Mouse (Mus musculus) gastrocnemius, postnatal 10 days (tissue): ENCODE results near the gene Pdcd1lg2. TPM values are rescaled to one million over a fixed set of nuclear protein-coding genes. Genes with fewer than 3 reads are reported as not detected.

Experiments used
- DNase-seq: peaks from one replicate; pipeline ENCODE4 v3.0.0; 2021; ENCODE audit warnings: mixed read lengths
- long read RNA-seq, 2 experiments: library from polyadenylated mRNA; stranded (forward); transcript quantifications; one replicate each; pipeline ENCODE4 v2.0.0; 2021
- total RNA-seq, 2 experiments: library from RNA; stranded (reverse); gene quantifications; 2 replicates each; pipeline ENCODE4 v1.2.3; 2021

Gene Pdcd1lg2
- not detected for total RNA-seq
- long read RNA-seq, experiment 1 = 0 reads
- long read RNA-seq, experiment 2 = 0 reads

DNA sequence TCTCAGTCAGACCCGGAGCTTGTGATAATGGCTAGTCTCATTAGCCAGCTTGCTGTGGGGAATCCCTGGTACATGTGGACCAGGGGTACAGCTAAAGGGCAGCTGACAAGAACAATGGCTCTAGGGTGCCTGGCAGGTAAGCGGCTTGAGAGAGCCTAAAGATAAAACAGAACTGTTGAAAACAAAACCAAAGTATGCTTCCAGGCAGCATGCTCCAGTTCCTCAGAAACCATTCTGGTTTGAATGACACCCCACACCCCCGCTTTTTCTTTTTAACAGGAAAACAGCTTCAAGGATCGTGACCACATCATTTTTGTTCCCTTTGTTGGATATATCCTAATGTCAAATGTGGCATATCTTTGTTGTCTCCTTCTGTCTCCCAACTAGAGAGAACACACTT, at the start of gene Pdcd1lg2:
Gene Pdcd1lg2, plus strand, starts transcription at position 301 of the 400 bp plus-strand sequence.
- no peak for DNase-seq

DNA sequence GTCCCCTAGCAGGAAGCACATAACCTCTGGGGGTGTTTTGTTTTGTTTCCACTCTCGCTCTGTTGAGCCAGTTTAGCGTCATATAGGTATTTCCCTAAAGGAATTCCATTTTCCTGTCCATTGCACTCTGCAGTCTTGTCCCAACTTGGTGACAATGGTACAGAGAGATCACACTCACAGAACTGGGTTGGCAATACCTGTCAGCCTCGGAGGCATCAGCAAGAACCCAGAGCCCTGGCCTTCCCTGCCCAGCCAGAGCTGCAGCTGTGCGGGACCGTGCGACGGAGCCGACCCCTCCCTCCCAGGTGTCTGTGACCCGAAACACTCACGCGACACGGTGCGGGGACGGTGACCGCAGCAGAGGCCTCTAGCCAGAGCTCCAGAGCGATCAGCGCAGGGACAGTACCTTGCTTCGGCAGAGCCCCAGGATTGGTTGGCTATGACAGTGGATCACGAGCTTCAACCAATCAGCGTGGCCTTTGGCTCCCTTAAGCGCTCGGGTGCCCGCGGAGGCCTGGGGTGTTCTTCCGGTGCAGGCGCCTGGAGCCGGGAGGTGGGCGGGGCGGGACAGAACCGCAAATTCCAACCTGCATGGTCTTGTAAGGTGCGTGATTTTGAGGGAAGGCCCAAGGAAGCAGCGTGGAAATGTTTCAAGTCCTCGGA, 49.1 kb upstream of the Pdcd1lg2 start:
- peak; percentile 82 for DNase-seq

DNA sequence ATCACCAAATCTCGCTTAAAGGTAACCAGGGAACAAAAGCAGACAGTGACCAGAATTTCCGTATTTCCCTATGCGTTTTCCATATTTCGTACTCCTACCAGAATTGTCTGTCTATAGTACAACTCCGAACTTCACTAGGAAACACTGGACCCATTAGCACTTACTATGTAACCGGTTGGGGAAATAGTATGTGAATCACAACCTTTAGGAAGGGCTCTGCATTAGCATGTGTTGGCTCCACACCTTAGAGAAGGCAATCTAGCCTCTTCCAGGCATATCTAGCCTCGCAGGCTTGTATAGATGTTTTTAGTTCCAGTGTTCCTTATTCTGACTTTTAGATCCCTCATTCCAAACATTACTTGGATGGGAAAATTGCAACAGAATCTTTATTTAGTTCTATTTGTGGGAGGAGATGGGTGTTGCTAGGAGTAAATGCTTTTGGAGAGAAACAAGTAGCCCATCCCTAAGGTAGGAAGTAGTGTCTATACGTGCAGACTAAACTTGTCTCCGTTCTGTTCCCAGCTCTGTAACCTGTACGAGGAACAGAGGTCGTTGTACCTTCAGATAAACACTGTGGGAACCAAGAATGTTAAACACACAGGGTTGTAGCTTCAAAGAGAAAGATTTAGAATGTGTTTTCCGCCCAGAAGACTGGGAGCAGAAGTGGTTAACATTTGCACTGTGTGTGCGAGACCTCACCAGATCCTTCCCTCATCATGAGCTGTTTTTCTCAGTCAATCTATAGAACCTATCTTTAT, 48.4 kb upstream of the Pdcd1lg2 start:
- DNase-seq = no peak

DNA sequence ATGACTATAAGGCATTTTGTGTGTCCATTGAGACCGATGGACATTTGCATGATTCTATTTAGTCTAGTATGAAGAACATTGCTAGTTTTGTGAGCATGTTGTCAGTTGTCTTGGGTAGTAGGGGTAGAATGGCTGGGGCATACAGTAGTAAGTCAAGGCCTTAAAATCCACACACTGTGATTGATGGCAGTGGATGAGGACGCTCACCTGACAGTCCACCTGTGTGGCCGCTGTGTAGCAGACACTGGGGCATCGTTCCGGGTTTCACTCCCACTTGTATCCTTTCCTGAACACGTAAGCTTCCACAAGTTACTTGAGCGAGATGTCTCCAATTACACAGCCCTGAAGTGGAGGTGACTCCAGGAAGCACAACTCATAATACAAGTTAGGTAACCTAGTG, 47.2 kb upstream of the Pdcd1lg2 start:
- no peak for DNase-seq

DNA sequence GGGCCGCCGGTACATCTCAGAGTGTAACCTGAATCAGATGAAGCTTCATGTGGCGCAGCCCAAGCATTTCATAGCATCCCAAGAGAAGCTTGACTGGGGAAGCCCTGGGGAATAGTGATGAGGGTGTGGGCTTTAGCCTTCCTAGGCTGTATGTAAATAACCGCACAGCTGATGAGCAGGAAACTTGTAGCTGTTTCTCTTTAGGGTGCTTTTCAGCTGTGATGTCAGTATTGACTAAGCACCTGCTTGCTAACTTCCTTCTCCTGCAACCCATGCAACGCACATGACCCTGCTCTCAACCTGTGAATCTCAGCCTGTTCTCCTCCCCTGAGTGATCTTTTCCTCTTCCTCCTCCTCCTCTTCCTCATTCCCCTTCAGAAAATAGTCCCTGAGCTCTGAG, 46.6 kb upstream of the Pdcd1lg2 start:
- no peak for DNase-seq

DNA sequence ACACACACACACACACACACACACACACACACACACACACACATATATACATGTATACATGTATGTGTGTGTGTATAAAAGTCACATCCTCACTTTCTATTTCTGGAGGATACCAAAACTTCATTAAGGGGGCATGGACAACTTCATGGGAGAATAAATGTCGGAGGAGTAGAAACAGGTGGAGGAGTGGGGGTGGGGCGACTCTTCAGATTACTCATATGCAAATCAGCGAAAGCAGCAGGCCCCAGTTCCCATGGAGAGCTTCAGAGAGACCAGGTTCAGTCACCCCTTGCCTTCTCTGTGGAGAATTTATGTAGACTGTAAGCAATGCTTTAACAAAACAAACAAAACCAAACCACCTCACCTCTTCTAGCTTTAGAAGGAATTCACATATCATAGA, 45.6 kb upstream of the Pdcd1lg2 start:
- no peak for DNase-seq

DNA sequence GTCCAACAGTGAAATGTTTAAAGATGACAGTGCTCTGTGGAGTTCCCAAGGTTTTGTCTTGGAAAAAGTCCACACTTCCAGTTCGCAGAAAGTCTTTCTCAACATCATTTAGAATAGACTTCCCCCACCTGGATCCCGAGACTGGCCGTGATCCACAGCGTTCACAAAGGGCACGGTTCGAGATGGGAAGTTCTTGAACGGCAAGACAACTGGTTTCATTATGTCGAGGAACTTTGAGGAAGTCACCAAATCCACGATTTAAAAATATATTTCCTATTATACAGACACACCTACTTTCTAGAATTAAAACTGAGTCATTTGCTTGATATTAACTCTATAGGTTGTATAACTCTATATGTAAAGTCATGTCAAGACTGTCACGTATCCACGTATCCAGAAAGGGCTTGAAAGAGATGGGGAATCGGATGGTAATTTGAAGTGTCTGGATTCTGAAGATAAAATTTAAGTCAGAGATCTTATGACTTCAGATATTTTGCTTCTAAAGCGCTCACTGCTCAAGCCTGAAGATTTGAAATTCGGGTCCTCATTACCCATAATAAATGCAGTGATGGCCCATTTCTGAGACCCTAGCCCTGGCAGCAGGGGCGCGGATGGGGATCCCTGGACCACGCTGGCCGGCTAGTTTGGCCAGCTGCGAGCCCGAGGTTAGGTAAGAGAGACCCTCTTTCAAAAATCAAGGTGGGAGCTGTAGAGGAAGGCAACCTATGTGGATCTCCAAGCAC, 44.3 kb upstream of the Pdcd1lg2 start:
- no peak for DNase-seq

DNA sequence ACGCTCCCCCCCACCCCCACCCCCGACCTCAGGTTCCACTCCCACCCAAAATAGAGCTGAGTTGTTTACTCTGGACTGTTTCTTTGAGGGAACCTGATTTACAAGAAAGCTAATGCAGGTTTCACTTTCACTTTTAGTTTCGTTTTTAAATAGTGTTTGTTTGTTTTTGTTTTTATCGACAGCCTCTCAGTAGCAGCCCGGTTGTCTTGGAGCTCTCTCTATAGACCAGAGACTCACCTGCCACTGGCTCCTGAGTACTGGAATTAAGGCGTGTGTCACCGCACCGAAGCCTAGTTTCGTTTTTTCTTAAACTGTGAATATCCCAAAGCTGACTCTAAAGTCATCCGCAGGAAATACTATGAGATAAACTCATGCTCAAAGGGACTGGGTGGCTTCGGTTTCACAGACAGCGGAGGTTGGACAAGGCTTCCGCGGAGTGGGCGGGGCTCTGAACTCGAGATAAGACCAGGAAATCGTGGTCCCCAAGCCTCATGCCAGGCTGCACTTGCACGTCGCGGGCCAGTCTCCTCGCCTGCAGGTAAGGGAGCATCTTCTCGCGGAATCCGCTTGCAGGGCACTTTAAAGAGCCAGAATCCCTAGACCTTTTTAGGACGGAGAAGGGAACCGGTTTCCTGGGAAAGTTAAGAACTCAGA, 43.6 kb upstream of the Pdcd1lg2 start, which contains the start of the genes Plgrkt and Cd274:
Gene Plgrkt, minus strand, starts transcription at position 422 of the 654 bp plus-strand sequence.
Gene Cd274, plus strand, starts transcription at position 487 of the 654 bp plus-strand sequence.
- DNase-seq = peak; percentile 65

DNA sequence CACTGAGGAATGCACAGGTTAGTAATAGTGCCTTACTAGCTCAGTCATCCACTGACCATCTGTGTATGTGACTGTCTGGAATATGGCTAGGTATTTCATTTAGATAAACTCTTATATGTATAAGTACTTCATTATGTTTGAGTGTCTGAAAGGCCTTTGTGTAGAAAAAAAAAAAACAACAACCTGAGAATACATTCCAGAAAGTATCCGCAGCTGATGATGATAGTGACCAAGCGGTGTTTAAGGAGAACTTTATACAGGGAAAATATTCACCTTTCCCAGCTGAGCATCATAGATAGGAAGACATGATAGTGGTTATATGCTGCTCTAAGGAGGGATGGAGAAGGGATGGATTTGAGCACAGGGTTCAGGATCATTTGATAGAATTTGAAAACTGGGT, 42.7 kb upstream of the Pdcd1lg2 start:
- no peak for DNase-seq

DNA sequence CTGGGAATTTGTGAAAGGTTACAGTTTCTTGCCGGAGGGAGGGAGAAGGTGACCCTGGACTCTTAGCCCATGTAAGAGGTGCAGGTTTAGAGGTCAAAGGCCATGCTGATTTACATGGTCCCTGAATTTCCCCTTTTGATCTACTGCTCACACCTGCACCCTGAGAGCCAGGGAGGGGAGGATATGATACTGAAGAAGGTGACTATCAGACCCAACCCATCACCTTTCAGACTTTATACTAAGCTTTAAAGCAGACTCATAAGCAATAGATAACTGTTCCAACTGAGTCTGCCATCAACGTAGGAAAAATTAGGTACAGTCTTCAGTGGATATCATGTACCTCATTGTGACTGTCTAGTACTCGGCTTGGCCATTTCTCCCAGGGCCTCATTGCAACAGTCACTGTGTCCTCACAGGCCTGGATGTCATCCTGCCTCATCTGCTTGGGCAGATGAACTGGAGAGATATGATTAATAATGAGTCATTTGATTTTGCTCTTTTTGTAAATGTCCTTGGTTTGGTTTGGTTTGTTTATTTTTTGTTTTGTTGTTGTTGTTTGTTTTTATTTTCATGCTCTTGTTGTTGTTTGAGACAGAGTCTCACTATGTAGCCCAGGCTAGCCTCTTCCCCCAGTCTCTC, 41.9 kb upstream of the Pdcd1lg2 start:
- DNase-seq = no peak

DNA sequence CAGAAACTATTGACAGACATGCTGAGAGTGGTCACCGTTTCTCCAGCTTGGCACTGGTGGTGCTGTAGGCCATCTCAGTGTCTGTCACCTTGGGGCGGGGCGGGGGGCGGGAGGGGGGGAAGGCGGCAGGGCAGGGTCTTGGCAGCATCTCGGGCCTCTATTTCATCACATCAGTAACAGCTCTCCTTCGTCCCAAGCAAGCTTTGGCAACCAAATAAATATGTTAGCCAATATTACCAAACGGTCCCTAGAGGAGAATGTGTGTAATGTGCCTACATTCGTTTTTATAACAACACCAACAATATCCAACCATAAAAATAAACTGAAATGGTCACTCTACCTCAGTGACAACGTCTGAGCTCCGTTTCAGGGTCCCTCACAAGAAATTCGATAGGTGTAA, 40.6 kb upstream of the Pdcd1lg2 start:
- no peak for DNase-seq

DNA sequence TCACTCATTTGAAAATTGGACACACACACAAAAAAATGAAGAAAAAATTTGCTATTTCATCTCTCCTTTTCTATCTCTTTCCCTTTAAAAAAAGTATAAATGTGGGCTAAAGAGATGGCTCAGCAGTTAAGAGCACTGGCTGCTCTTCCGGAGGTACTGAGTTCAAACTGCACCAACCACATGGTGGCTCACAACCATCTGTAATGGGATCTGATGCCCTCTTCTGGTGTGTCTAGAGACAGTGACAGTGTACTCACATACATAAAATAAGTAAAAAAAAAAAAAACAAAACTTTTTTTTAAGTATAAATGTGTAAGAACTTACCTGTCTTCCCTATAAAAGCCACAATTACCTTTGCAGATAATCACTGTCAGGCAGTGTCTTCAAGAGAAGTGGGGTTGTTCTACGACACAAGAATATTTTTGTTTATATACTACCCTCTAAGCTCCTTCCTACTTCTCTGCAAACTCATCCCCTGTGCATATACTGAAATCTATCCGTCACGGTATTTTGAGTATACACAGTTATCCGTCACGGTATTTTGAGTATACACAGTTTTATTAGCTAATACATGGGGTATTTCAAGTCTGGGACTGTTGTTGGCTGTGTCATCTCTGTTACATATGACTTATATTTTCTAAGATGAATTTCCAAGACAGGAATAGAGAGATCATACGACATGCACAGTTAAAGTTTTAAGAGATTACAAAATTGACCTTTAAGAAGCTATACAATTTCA, 40.0 kb upstream of the Pdcd1lg2 start:
- DNase-seq = no peak

DNA sequence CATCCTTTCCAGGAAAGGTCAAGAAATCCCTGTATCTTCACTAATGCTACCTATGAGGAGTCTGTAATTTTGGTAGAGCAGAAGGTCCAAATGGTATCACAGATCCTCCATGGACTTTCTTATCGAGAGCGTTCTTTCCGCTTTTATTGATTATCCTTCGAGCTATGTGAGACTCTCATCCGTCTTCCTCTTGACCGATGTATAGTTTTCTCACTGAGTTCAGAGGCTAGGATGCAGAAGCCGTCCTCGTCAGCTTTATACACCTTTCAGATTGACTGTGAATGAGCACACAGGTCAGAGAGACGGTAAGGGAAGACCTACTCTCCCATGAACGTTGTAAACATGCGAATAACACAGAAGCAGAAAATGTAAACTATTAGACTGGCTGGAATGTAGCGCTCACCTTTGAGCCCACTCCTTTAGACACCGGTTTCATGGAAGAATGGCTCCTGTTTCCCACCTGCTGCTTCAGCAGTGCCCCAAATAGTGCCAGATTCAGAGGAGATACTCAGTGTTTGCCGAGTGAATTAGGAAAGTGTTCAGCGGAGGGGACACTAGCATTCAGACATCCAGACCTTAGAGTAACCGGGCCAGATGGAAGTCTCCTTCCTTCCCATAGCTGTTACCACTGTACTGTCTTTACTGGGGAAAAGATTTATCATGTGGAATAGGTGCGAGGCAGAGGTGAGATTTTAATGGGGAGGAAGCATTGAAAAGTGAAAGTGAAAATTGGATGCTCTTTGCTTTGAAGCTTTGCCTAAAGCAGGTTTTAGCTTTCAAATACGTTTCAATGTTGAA, 39.2 kb upstream of the Pdcd1lg2 start:
- no peak for DNase-seq

DNA sequence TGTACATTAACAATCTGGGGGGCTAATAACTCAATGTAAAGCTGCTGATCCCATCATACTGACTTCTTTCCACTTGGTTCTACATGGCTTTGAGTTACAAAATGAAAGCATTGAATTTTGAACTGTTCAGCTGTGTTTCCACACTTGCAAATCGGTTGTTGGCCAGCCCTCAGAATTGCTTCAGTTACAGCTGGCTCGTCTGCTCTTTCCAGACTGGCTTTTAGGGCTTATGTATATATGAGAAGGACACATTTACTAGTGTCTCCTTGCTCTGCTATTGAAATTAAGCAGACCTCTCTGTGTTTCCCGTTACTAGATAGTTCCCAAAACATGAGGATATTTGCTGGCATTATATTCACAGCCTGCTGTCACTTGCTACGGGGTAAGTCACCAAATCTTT, 38.6 kb upstream of the Pdcd1lg2 start:
- DNase-seq = no peak

DNA sequence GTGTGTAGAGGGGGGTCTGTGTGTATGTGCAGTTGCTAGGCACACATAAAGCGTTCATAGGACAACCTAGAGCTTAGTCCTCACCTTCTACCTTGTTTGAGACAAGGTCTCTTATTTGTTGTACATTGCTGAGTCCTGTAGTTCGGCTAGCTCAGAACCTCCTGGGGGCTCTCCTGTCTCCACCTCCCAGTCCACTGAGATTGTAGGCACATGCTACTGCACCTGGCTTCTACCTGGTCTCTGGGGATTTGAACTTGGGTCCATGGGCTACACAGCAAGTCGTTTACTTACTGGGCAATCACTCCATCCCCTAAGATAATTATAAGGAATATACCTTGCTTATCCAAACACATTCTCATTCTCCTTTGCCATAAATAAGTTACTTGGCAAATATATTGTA, 38.1 kb upstream of the Pdcd1lg2 start:
- no peak for DNase-seq

DNA sequence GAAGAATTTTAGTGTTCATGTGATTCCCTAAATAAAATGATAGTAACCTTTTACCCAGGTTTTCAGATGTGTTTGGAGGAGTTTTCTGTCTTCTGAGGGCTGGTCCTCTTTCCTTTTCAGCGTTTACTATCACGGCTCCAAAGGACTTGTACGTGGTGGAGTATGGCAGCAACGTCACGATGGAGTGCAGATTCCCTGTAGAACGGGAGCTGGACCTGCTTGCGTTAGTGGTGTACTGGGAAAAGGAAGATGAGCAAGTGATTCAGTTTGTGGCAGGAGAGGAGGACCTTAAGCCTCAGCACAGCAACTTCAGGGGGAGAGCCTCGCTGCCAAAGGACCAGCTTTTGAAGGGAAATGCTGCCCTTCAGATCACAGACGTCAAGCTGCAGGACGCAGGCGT, 37.3 kb upstream of the Pdcd1lg2 start:
- DNase-seq = no peak

DNA sequence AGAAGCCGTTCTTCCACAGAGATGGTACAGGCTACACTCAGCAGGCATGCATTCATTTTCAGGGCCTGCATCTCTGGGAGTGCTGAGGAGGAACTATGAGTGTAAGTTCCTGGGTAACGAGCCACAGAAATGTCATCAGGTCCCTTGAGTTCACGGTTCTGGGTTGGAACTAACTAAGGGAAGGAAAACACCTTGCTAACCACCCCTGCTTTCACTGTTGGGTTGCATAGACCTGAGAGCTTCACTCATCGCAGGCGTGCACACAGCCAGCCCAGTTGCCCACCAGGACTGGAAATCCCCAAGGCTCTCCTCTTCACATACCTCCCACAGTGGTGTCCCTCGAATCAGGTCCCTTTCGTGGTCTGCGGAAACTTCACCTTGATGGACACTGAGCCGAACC, 35.8 kb upstream of the Pdcd1lg2 start:
- DNase-seq = no peak

DNA sequence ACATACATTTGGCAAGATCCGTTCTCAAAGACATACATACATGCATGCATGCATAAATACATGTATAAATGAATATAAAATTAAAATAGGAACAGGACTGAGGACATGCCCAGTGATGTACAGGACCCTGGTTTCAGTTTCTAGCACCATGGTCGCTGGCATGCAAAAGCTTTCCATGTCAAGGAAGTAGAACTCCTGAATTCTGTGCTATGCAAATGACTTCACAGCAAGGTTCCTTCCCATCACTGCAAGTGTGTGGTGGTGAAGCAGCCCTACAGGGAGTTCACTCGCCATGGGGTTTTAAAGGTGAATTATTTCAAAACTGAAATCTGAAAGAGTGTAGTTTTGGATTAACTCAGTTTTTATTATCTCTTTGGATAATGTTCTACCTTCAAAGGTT, 34.3 kb upstream of the Pdcd1lg2 start:
- no peak for DNase-seq

DNA sequence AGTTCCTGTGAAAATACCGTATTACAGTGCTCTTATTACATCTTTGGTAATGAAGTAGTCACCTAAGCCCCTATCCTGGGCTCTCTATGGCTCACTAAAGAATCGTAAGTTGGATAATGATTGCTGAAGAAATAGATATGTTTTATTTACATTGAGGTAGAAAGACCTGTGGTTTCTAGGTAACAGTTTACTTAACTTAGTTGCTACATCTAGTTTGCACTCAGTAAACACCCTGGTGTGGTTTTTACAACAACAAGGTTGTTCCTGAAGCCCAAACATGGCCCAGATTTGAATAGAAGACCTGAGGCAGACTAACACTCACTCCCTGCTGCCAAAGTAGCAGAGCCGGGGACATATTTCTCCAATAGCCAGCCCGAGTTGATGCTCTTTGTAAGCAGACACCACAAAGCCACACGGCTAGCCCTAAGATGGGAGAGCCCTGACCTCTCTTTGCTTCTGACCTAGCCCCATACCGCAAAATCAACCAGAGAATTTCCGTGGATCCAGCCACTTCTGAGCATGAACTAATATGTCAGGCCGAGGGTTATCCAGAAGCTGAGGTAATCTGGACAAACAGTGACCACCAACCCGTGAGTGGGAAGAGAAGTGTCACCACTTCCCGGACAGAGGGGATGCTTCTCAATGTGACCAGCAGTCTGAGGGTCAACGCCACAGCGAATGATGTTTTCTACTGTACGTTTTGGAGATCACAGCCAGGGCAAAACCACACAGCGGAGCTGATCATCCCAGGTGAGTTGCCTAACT, 30.7 kb upstream of the Pdcd1lg2 start:
- DNase-seq = no peak

DNA sequence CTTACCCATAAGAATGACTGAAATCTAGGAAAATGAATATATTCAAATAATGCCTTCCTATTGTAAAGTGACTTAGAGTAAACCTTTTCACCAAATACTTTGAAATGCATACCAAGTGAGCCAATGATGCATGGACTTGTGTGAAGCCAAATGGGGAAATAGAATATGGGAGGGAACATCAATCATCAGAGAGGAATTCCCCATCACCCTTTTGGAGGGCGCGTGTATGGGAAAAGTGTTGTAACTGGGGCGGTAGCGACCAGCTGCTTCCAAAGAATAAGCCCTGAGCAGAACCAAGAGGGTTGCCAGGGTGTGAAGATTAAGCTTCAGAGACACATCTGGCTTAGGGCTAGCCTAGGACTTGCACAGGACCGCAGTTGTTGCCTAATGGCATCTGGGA, 27.4 kb upstream of the Pdcd1lg2 start:
- DNase-seq = no peak
